Mouse (Mus musculus): ENCODE measurements around the gene Dgkq. TPM values are rescaled to one million over a fixed set of nuclear protein-coding genes. Genes with fewer than 3 reads are reported as not detected.

Dgkq gene
- polyA plus RNA-seq (2015; fragmentation: Nextera tagmentation; extraction: Ambion mirVana), result 23.8 and 27.2 TPM in 2 replicates

DNA sequence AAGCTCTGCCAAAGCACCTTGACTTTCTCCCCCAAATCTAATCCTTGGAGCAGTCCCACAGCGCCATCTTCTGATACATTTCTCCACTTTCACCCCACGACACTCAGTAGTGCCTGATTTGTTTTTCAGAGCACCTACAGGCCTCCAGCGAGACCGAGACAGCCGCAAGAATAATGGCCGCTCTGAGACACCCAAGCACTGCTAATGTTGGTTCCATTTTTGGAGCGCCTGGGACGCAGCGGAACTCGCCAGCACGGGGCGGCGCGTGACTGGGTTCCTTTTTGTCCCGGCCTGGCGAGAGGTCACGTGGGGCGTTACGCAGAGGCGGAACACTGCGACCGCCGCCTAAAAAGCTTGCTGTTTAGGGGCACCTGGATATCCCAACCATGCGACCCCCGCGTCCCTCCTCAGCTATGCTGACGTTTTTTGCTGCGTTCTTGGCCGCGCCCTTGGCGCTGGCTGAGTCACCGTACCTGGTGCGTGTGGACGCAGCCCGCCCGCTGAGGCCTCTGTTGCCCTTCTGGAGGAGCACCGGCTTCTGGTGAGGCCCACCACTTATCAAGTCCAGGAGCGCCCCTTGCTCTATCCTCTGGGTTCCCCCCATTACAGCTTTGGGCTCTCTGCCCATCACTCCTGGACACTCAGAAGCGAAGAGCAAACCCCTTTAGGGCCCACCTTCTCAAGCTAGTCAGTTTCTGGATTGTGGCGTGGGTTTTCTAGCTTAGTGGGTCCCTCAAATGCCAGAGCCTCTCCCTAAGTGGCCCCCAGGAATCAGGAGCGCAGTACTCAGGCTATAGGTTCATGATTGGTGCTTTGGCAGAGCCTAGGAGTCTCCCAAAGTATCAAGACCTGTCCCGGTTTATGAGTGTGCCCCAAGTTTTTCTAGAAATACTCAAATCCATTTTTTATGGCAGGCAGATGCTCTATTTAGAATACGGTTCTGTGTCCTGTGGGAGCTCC is at the start of gene Dgkq:
Gene Dgkq, minus strand, starts transcription at position 696 of the 960 bp plus-strand sequence.
- peak; percentile 81 for ATAC-seq (ENCODE audit: low FRiP score)
- Histone ChIP-seq H3K9ac (peak within 1 kb of the TSS; percentile 82), H3K4me2 (peak within 1 kb of the TSS; percentile 69), H3K36me3 (peaks cover 27% of the 10 kb centered on the region), H3K27me3 (0 out of 2 replicates have a peak, but pooled peaks cover 9% of the 10 kb centered on the region), H3K9me3 (no peaks in the 10 kb centered on the region), H3K4me3 (peak within 1 kb of the TSS; percentile 52), H3K27ac (peak within 1 kb of the TSS; percentile 87), H3K4me1 (replicated peaks) (peaks cover 22% of the 10 kb centered on the region)
- 7% methylated on average over 43 of the region's 43 CpGs for WGBS

DNA sequence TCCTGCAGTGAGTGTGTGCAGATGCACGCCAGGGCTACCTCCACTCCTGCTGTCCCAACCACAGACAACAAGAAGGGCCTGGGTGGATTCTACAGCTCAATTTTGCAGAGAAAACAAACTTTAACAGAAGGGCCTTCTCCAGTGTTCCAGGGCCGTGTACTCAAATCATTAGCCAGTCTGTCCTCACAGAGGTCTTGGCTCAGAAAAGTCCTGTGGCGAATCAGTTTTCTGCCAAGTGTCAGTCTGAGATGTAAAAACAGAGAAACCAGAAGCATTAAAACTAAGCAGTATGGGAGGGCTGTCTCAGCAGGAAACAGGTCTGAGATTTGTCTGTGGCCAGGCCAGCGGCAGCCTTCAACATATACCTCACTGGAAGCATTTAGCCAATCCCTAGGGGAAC is 48.6 kb upstream of the Dgkq start:
- Histone ChIP-seq H3K4me1 (replicated peaks) (peaks cover 5% of the 10 kb centered on the region; the same call in 1 of the 2 replicates), H3K4me3 (no peak overlapping the region), H3K9ac (peak overlapping the region; percentile 31; the same call in 1 of the 2 replicates), H3K36me3 (no peaks in the 10 kb centered on the region), H3K9me3 (no peaks in the 10 kb centered on the region), H3K4me2 (no peak overlapping the region), H3K27ac (peak overlapping the region; percentile 18), H3K27me3 (no peaks in the 10 kb centered on the region)
- no peak for ATAC-seq (ENCODE audit: low FRiP score)
- 36% methylated on average over 4 of the region's 4 CpGs for WGBS

DNA sequence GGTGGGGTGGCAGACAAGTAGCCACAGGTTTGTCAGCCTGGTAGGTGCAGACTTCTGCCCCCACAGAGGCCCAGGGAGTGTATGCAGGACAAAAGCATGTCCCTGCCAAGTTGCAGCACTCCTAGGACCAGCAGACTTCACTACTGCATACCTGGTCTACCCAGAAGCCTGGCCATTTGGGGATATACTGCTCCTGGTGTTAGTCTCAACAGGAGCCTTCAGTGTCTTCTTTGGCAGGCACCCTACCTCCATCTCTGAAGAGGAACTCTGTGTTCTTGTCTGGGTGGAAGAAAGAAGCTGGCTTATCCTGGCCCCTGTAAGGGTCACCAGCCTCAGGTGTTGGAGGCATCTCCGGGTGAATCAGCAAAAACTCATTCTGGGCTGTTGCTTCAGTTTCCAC is 46.5 kb upstream of the Dgkq start:
- Histone ChIP-seq H3K9ac (no peak overlapping the region), H3K4me3 (no peak overlapping the region), H3K27ac (no peak overlapping the region), H3K27me3 (no peaks in the 10 kb centered on the region), H3K4me2 (no peak overlapping the region), H3K36me3 (no peaks in the 10 kb centered on the region), H3K9me3 (no peaks in the 10 kb centered on the region), H3K4me1 (replicated peaks) (peaks cover 5% of the 10 kb centered on the region; the same call in 1 of the 2 replicates)
- no peak for ATAC-seq (ENCODE audit: low FRiP score)
- 85% methylated on average over 1 of the region's 1 CpGs for WGBS

- Histone ChIP-seq H3K36me3 (no peaks in the 10 kb centered on the region), H3K27me3 (no peaks in the 10 kb centered on the region), H3K4me2 (no peak overlapping the region), H3K27ac (no peak overlapping the region), H3K9ac (no peak overlapping the region), H3K4me3 (no peak overlapping the region), H3K9me3 (no peaks in the 10 kb centered on the region), H3K4me1 (replicated peaks) (peaks cover 5% of the 10 kb centered on the region; the same call in 1 of the 2 replicates)
- 70% methylated on average over 6 of the region's 6 CpGs for WGBS
- peak; percentile 32; the same call in 1 of the 2 replicates for ATAC-seq (ENCODE audit: low FRiP score)
These were observed 44.7 kb upstream of the Dgkq start for GRCm38 (mm10) chr5:108714149-108714548.

GRCm38 (mm10) chr5:108713691-108714090 is 44.2 kb upstream of the Dgkq start:
- no peak overlapping the region for H3K27ac ChIP-seq

GRCm38 (mm10) chr5:108713096-108713495 is 43.6 kb upstream of the Dgkq start:
- Histone ChIP-seq H3K9ac (no peak overlapping the region), H3K4me1 (replicated peaks) (peaks cover 5% of the 10 kb centered on the region; the same call in 1 of the 2 replicates), H3K4me3 (no peak overlapping the region), H3K27me3 (no peaks in the 10 kb centered on the region), H3K27ac (no peak overlapping the region), H3K4me2 (no peak overlapping the region), H3K36me3 (no peaks in the 10 kb centered on the region), H3K9me3 (no peaks in the 10 kb centered on the region)
- 92% methylated on average over 2 of the region's 2 CpGs for WGBS
- ATAC-seq (ENCODE audit: low FRiP score), result no peak

More at GRCm38 (mm10) chr5:108713691-108714090, 44.2 kb upstream of the Dgkq start:
- Histone ChIP-seq H3K4me3 (no peak overlapping the region), H3K9ac (no peak overlapping the region), H3K4me1 (replicated peaks) (peaks cover 5% of the 10 kb centered on the region; the same call in 1 of the 2 replicates), H3K9me3 (no peaks in the 10 kb centered on the region), H3K27me3 (no peaks in the 10 kb centered on the region), H3K36me3 (no peaks in the 10 kb centered on the region), H3K4me2 (no peak overlapping the region)
- ATAC-seq (ENCODE audit: low FRiP score), result no peak

GRCm38 (mm10) chr5:108711968-108712367 is 42.5 kb upstream of the Dgkq start:
- 85% methylated on average over 6 of the region's 6 CpGs for WGBS
- Histone ChIP-seq H3K4me1 (replicated peaks) (no peaks in the 10 kb centered on the region), H3K36me3 (no peaks in the 10 kb centered on the region), H3K4me2 (no peak overlapping the region), H3K4me3 (no peak overlapping the region), H3K9ac (no peak overlapping the region), H3K9me3 (no peaks in the 10 kb centered on the region), H3K27ac (no peak overlapping the region), H3K27me3 (no peaks in the 10 kb centered on the region)
- no peak for ATAC-seq (ENCODE audit: low FRiP score)

DNA sequence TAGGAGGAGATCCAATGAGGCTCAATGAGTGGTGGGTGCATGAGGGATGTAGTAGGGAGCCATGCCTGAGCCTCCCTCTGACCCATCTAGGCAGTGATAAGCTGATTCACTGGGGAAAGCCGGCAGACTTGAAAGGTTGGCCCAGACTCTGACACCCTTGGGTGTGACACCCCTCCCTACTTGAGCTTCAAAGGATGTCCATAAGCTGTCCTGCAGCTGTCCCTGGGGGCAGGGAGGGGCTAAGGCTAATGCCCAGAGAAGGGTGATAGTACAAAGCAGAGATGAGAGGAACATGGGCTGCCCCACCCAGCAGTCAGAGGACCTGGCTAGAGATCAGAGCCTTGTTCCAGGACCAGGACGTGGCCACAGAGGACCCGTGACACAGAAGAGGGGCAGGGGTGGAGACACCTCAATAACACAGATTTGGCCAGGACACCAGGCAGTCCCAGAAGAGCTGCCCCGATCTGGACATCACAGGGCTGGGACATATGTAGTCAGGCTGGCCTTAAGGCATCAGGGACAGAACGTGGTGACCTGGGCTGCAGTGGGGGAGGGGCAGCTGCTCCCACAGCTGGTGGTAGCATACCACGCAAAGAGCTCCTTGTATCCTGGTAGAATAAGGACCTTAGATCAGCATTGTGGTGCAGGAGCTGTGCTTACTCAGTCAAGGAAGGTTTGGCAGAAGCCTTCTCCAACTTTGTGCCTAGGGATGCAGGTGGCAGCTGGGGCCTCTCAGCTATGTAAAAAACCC is 39.7 kb upstream of the Dgkq start:
- 64% methylated on average over 6 of the region's 6 CpGs for WGBS
- ATAC-seq (ENCODE audit: low FRiP score), result no peak

DNA sequence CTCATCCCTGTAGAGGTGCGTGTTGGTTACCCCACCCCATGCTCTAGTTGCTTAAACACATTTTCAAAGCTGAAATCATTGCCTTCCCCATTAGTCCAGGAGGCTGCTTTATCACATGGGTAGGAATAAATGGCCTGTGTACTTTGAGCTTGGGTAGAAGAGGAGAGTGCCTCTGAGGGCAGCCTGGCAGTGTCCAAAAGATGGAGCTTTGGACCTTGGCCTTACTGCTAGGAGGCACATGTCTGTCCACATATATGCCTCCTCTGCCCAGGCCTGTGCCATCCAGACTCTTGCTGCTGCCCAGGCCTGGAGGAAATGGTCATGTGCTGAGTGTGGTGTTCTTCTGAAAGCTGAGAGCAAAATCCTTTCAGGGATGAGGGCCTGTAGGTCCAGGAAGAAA is 38.9 kb upstream of the Dgkq start:
- no peaks in the 10 kb centered on the region for H3K9me3 ChIP-seq
- no peak overlapping the region for H3K27ac ChIP-seq
- H3K36me3 ChIP-seq, result peaks cover 13% of the 10 kb centered on the region; the same call in 1 of the 2 replicates
- H3K27me3 ChIP-seq, result no peaks in the 10 kb centered on the region
- no peak overlapping the region for H3K4me3 ChIP-seq
- no peaks in the 10 kb centered on the region for H3K4me1 ChIP-seq (replicated peaks)
- no peak overlapping the region for H3K9ac ChIP-seq
- no peak for ATAC-seq (ENCODE audit: low FRiP score)
- no peak overlapping the region for H3K4me2 ChIP-seq
- WGBS, result 92% methylated on average over 1 of the region's 1 CpGs

More for the DNA sequence above, 39.7 kb upstream of the Dgkq start:
- no peaks in the 10 kb centered on the region for H3K9me3 ChIP-seq
- H3K4me1 ChIP-seq (replicated peaks), result no peaks in the 10 kb centered on the region
- H3K4me2 ChIP-seq, result no peak overlapping the region
- H3K27ac ChIP-seq, result no peak overlapping the region
- H3K27me3 ChIP-seq, result no peaks in the 10 kb centered on the region
- no peak overlapping the region for H3K9ac ChIP-seq
- H3K36me3 ChIP-seq, result peaks cover 13% of the 10 kb centered on the region; the same call in 1 of the 2 replicates
- no peak overlapping the region for H3K4me3 ChIP-seq

GRCm38 (mm10) chr5:108707758-108708157 is 38.3 kb upstream of the Dgkq start:
- H3K9ac ChIP-seq, result no peak overlapping the region
- H3K27ac ChIP-seq, result no peak overlapping the region
- no peaks in the 10 kb centered on the region for H3K27me3 ChIP-seq
- WGBS, result 82% methylated on average over 2 of the region's 2 CpGs
- no peaks in the 10 kb centered on the region for H3K4me1 ChIP-seq (replicated peaks)
- no peak for ATAC-seq (ENCODE audit: low FRiP score)
- H3K4me3 ChIP-seq, result no peak overlapping the region
- no peaks in the 10 kb centered on the region for H3K9me3 ChIP-seq
- peaks cover 13% of the 10 kb centered on the region; the same call in 1 of the 2 replicates for H3K36me3 ChIP-seq
- no peak overlapping the region for H3K4me2 ChIP-seq

DNA sequence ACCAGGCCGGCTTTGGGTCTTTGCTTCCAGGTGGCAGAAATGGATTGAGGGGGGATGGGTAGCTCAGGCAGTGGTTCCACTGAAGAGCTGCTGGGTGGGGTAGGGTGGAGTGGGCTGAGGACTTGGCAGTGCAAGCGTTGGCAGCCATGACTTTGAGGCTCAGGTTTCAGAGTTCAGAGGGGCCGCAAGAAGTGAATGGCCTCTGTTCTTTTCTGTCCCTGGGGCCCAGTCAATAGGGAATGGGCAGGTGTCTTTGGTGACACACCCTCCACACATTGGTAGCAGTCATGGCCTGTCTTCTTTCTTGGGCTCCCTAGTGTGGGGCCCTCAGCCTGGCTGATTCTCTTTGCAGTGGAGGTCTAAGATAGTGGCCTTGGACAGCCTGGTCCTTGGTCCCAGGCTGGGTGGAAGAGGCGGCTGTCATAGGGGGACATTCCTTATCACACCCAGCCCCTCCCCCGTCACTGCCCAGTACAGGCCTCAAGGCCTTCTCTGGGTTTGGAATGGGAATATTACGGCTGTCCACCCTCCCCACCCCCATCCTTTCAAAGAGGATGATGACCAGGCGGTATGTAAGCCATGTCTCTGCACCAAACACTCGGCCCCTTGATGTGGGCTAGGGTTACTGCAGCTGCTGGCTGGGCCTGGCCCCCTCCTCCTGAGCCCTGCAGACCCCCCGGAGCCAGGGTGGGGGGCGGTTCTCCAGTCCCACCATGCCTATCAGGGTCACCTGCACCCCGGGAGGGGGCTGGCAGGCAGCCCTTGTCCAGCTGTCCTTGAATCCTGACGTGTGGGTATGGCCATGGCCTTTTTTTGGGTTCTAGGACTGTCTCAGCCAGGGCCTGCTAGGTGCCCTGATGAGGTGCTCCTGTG is 34.5 kb upstream of the Dgkq start:
- Histone ChIP-seq H3K9ac (0 out of 2 replicates have a peak overlapping the region, but pooled peaks have one; percentile 13), H3K27me3 (no peaks in the 10 kb centered on the region), H3K4me1 (replicated peaks) (peaks cover 5% of the 10 kb centered on the region; the same call in 1 of the 2 replicates), H3K4me2 (no peak overlapping the region), H3K9me3 (no peaks in the 10 kb centered on the region), H3K36me3 (peaks cover 13% of the 10 kb centered on the region; the same call in 1 of the 2 replicates), H3K4me3 (no peak overlapping the region), H3K27ac (no peak overlapping the region)
- 87% methylated on average over 12 of the region's 12 CpGs for WGBS
- 0 out of 2 replicates have a peak, but pooled peaks have one; percentile 12 for ATAC-seq (ENCODE audit: low FRiP score)

Measured in hindbrain, embryonic 13.5 days (tissue).